Mouse (Mus musculus): Measurements from ENCODE around the gene Fbxl19. TPM values are rescaled to one million over a fixed set of nuclear protein-coding genes. Genes with fewer than 3 reads are reported as not detected.

Gene Fbxl19
- polyA plus RNA-seq, 1 experiment from 2014 or later: 9.1 TPM

DNA sequence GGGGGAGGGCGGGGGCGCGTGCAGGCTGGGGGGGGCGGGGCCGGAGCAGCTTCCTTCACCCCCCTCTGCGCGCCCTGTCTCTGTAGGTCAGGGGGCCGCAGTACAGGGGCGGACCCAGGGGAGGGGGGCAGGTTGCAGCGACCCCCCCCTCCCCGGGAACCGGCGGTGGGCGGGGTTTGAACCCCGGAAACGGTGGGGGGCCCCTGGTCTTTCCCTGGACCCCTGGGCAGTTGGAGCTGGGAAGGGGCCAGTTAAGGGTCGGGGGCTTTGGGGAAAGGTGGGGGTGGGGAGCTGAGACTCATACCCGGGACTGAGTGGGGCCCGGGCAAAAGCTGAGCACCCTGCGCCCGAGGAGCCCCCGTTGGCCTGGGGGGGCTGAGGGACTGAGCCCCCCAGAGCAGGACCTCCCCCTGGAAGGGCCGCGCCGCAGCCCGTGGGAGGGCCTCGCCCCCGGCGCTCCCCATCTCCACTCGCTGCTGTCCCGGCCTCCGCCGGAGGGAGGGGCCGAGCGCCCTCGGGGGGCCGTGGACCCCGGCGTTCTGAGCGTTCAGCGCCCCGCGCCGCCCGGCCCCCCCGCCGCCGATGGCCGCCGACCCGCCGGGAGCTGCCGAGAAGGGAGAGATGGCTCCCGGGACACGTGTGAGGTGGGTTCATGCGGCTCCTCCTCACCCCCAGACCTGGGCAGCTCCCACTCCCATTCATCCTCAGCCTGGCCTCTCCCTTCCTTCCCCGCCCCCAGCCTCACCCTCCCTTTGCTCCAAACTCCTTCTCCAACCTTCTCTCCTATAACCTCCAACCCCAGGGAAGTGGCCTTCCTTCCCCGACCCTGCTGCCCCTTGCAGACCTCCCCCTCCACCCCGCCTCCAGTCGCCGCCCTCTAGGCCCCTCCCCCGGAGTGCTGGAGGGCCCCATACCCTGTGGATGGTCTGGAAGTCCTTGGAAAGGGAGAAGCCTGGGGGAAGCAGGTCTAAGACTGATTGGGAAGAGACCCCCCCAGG, 2.5 kb downstream of the Fbxl19 start:
- Histone ChIP-seq H3K4me3 (ENCODE audit: low read depth, low read length) (peak overlapping the region; percentile 70), H3K36me3 (ENCODE audit: control insufficient read depth, insufficient read depth, low read length) (peaks cover 29% of the 10 kb centered on the region), H3K9me3 (ENCODE audit: control insufficient read depth, low read length) (no peaks in the 10 kb centered on the region), H3K27me3 (ENCODE audit: control insufficient read depth, insufficient read depth, low read length) (no peaks in the 10 kb centered on the region), H3K4me1 (ENCODE audit: control insufficient read depth, insufficient read depth, low read length) (peaks cover 10% of the 10 kb centered on the region), H3K4me2 (ENCODE audit: low read depth, low read length) (peak overlapping the region; percentile 89), H3K9ac (replicated peaks; ENCODE audit: low read depth, low read length) (peak overlapping the region; percentile 86), H3K27ac (ENCODE audit: low read depth, low read length) (peak overlapping the region; percentile 78)
- no peak for ATAC-seq (ENCODE audit: low read depth)
- under 1% methylated on average over 37 of the region's 62 CpGs for WGBS

DNA sequence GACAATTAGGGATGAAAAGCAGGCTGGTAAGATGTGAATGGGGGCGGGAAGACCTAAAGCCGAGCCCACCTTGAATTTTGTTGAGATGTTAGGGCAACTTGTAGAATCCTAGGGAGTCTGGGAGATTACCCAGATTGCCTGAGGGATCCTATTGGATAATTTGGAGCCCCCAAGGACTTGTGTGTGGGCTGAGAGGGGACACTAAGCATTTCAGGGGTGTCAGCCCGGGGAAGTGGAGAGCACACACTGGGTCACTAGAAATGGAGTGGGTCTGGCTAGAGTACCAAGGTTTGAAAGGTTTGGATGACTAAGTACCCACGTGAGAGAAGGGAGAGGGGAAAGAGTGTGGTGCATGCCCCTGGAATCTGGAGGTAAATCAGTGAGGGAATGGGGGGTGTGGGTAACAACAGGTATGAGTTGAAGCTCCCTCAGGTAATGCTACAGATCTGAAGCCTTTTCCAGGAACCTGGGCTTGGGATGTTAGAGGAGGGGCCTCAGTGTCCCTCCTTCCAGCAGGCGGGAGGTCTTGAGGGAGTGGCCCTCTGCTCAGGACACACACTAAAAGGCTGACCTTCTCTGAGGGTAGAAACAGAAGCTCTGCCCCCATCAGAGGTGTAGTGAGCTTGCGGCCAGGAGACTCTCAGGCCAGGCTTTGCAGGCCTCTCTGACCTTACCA, 3.4 kb downstream of the Fbxl19 start:
- no peaks in the 10 kb centered on the region for H3K9me3 ChIP-seq (ENCODE audit: control insufficient read depth, low read length)
- H3K4me2 ChIP-seq (ENCODE audit: low read depth, low read length): peak overlapping the region; percentile 89
- H3K9ac ChIP-seq (replicated peaks; ENCODE audit: low read depth, low read length): peak overlapping the region; percentile 86; the same call in 1 of the 2 replicates
- peaks cover 10% of the 10 kb centered on the region for H3K4me1 ChIP-seq (ENCODE audit: control insufficient read depth, insufficient read depth, low read length)
- peaks cover 38% of the 10 kb centered on the region for H3K36me3 ChIP-seq (ENCODE audit: control insufficient read depth, insufficient read depth, low read length)
- H3K4me3 ChIP-seq (ENCODE audit: low read depth, low read length): peak overlapping the region; percentile 70
- H3K27ac ChIP-seq (ENCODE audit: low read depth, low read length): peak overlapping the region; percentile 78
- ATAC-seq (ENCODE audit: low read depth): no peak
- no peaks in the 10 kb centered on the region for H3K27me3 ChIP-seq (ENCODE audit: control insufficient read depth, insufficient read depth, low read length)
- WGBS: 43% methylated on average over 6 of the region's 6 CpGs

DNA sequence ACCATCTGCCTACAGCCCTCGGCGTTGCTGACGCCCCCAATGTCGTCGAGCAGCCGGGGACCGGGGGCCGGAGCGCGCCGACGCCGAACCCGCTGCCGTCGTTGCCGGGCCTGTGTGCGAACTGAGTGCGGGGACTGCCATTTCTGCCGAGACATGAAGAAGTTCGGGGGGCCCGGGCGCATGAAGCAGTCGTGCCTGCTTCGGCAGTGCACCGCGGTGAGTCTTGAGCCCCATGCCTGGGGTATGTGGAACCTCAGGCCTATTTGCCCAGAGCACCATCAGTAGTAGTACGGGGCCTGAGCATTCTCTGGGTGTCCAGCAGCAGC, 3.9 kb downstream of the Fbxl19 start:
- Histone ChIP-seq H3K9ac (replicated peaks; ENCODE audit: low read depth, low read length) (no peak overlapping the region), H3K36me3 (ENCODE audit: control insufficient read depth, insufficient read depth, low read length) (peaks cover 43% of the 10 kb centered on the region), H3K4me3 (ENCODE audit: low read depth, low read length) (peak overlapping the region; percentile 70), H3K27me3 (ENCODE audit: control insufficient read depth, insufficient read depth, low read length) (no peaks in the 10 kb centered on the region), H3K4me1 (ENCODE audit: control insufficient read depth, insufficient read depth, low read length) (peaks cover 12% of the 10 kb centered on the region), H3K9me3 (ENCODE audit: control insufficient read depth, low read length) (no peaks in the 10 kb centered on the region), H3K4me2 (ENCODE audit: low read depth, low read length) (peak overlapping the region; percentile 89; the same call in 1 of the 2 replicates), H3K27ac (ENCODE audit: low read depth, low read length) (no peak overlapping the region)
- WGBS: 91% methylated on average over 28 of the region's 28 CpGs
- no peak for ATAC-seq (ENCODE audit: low read depth)

DNA sequence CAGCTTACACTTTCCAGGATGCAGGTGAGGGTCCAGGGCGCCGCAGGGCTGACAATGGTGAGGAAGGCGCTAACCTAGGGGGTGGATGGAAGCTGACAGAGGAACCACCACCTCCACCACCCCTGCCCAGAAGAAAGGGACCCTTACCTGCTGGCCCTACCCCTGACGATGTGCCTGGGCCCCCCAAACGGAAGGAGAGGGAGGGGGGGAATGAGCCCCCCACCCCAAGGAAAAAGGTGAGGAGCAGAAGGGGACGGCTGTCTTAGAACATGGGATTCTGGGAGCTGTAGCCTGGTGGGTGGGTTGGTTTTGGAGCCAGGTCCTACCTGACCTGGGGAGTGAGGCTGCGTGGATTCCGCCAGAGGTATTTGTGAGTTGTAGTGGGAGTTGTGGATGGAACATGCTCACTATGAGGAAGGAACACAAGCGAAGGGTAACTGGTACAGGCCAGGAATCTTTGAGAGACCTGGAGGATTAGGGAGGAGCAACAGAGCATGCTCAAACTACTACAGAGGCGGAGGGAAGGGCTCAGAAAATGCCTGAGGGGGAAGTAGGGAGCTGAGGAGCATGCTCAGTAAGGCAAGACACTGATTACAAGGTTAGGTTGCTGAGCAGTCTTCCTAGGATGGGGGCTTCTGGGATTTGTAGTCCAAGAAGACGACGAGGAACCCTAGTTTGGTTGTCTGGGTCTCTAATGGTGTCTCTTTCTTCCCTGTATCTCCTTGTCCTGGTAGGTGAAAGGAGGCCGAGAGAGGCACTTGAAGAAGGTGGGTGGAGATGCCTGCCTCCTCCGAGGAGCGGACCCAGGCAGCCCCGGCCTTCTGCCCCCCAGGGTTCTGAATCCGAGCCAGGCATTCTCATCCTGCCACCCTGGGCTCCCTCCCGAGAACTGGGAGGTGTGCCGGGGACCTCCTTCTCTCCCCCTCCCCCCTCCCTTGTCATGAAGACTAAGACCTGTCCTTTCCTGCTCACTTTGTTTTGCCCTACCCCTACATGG, 6.1 kb downstream of the Fbxl19 start:
- no peaks in the 10 kb centered on the region for H3K9me3 ChIP-seq (ENCODE audit: control insufficient read depth, low read length)
- H3K36me3 ChIP-seq (ENCODE audit: control insufficient read depth, insufficient read depth, low read length): peaks cover 64% of the 10 kb centered on the region
- H3K27me3 ChIP-seq (ENCODE audit: control insufficient read depth, insufficient read depth, low read length): no peaks in the 10 kb centered on the region
- ATAC-seq (ENCODE audit: low read depth): no peak
- no peak overlapping the region for H3K9ac ChIP-seq (replicated peaks; ENCODE audit: low read depth, low read length)
- peaks cover 13% of the 10 kb centered on the region for H3K4me1 ChIP-seq (ENCODE audit: control insufficient read depth, insufficient read depth, low read length)
- 90% methylated on average over 18 of the region's 19 CpGs for WGBS
- H3K27ac ChIP-seq (ENCODE audit: low read depth, low read length): no peak overlapping the region
- H3K4me3 ChIP-seq (ENCODE audit: low read depth, low read length): no peak overlapping the region
- H3K4me2 ChIP-seq (ENCODE audit: low read depth, low read length): no peak overlapping the region

DNA sequence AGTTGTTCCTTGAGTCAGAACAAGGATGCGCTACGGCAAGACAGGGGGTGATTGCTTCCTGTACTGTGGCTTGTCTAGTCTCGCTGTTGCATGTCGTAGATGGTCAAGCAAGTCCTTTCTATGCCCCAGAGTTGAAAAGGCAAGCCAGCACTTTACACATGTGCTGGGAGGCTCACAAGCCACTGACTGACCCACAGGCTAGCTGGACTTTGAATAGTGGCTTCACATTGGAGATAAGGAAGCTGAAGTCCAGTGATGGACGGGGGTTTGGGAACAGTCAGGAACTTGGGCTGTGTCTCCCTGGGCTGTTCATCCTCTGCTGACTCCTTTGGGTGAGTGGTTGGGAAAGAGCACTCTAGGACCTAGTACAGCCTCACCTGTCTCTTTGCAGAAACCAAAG, 7.3 kb downstream of the Fbxl19 start:
- Histone ChIP-seq H3K4me3 (ENCODE audit: low read depth, low read length) (no peak overlapping the region), H3K4me1 (ENCODE audit: control insufficient read depth, insufficient read depth, low read length) (peaks cover 15% of the 10 kb centered on the region), H3K27me3 (ENCODE audit: control insufficient read depth, insufficient read depth, low read length) (no peaks in the 10 kb centered on the region), H3K4me2 (ENCODE audit: low read depth, low read length) (no peak overlapping the region), H3K27ac (ENCODE audit: low read depth, low read length) (no peak overlapping the region), H3K9ac (replicated peaks; ENCODE audit: low read depth, low read length) (no peak overlapping the region), H3K9me3 (ENCODE audit: control insufficient read depth, low read length) (no peaks in the 10 kb centered on the region), H3K36me3 (ENCODE audit: control insufficient read depth, insufficient read depth, low read length) (peaks cover 72% of the 10 kb centered on the region)
- 96% methylated on average over 5 of the region's 5 CpGs for WGBS
- ATAC-seq (ENCODE audit: low read depth): no peak

DNA sequence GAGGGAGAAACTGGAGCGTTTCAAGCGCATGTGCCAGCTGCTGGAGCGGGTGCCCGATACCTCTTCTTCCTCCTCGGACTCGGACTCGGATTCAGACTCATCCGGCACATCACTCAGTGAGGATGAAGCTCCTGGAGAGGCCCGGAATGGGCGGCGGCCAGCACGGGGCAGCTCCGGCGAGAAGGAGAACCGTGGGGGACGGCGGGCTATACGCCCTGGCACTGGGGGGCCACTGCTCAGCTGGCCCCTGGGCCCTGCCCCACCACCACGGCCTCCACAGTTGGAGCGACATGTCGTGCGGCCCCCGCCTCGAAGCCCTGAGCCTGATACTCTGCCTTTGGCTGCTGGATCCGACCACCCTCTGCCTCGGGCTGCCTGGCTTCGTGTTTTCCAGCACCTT, 7.7 kb downstream of the Fbxl19 start:
- no peak for ATAC-seq (ENCODE audit: low read depth)
- 97% methylated on average over 27 of the region's 27 CpGs for WGBS
- Histone ChIP-seq H3K27ac (ENCODE audit: low read depth, low read length) (no peak overlapping the region), H3K4me2 (ENCODE audit: low read depth, low read length) (no peak overlapping the region), H3K36me3 (ENCODE audit: control insufficient read depth, insufficient read depth, low read length) (peaks cover 76% of the 10 kb centered on the region), H3K4me1 (ENCODE audit: control insufficient read depth, insufficient read depth, low read length) (peaks cover 16% of the 10 kb centered on the region), H3K4me3 (ENCODE audit: low read depth, low read length) (no peak overlapping the region), H3K9me3 (ENCODE audit: control insufficient read depth, low read length) (no peaks in the 10 kb centered on the region), H3K9ac (replicated peaks; ENCODE audit: low read depth, low read length) (no peak overlapping the region), H3K27me3 (ENCODE audit: control insufficient read depth, insufficient read depth, low read length) (no peaks in the 10 kb centered on the region)

DNA sequence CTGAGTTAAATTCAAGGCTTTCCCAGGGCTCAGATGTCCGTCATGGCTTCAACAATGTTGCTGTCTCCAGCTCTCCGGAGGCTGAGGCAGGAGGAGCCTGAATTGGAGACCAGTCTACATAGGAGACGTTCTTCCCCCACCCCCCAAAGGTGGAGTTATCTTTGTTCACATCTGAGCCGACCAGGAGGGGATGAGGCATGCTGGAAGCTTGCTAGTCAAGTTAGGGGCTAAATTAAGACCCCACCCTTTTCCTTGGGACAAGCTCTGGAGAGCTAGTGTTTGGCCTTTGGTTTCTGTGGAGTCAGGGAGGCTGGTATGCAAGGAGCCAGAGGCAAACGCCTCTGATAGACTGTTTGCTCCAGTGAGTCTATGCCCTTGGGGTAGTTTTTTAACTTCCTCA, 8.8 kb downstream of the Fbxl19 start:
- H3K4me1 ChIP-seq (ENCODE audit: control insufficient read depth, insufficient read depth, low read length): 0 out of 2 replicates have a peak, but pooled peaks cover 6% of the 10 kb centered on the region
- H3K9me3 ChIP-seq (ENCODE audit: control insufficient read depth, low read length): no peaks in the 10 kb centered on the region
- H3K36me3 ChIP-seq (ENCODE audit: control insufficient read depth, insufficient read depth, low read length): peaks cover 83% of the 10 kb centered on the region
- no peaks in the 10 kb centered on the region for H3K27me3 ChIP-seq (ENCODE audit: control insufficient read depth, insufficient read depth, low read length)
- H3K9ac ChIP-seq (replicated peaks; ENCODE audit: low read depth, low read length): no peak overlapping the region
- H3K4me3 ChIP-seq (ENCODE audit: low read depth, low read length): no peak overlapping the region
- no peak for ATAC-seq (ENCODE audit: low read depth)
- H3K4me2 ChIP-seq (ENCODE audit: low read depth, low read length): no peak overlapping the region
- H3K27ac ChIP-seq (ENCODE audit: low read depth, low read length): no peak overlapping the region
- 77% methylated on average over 5 of the region's 5 CpGs for WGBS

DNA sequence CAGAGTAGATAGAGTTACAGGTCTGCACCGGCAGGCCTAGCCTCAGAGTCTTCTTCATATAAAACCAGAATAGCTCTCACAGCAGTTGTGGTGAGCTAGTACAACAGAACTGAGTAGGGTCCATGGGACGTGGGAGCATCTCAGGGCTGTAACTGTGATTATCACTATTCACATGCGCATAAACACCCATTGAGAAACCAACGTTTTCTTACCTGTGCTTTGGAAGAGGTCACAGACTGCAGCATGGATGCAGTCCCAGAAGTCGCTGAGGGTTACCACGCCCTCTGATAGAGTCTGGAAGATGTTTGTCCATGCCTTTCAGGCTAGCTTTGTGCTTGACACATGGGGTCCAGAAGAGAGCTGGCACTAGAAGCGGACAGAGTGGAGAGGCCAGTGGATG, 9.4 kb downstream of the Fbxl19 start:
- H3K9ac ChIP-seq (replicated peaks; ENCODE audit: low read depth, low read length): 0 out of 2 replicates have a peak overlapping the region, but pooled peaks have one; percentile 12
- 0 out of 2 replicates have a peak, but pooled peaks cover 6% of the 10 kb centered on the region for H3K4me1 ChIP-seq (ENCODE audit: control insufficient read depth, insufficient read depth, low read length)
- no peak overlapping the region for H3K4me3 ChIP-seq (ENCODE audit: low read depth, low read length)
- H3K36me3 ChIP-seq (ENCODE audit: control insufficient read depth, insufficient read depth, low read length): peaks cover 86% of the 10 kb centered on the region
- 87% methylated on average over 7 of the region's 7 CpGs for WGBS
- no peaks in the 10 kb centered on the region for H3K27me3 ChIP-seq (ENCODE audit: control insufficient read depth, insufficient read depth, low read length)
- ATAC-seq (ENCODE audit: low read depth): no peak
- no peak overlapping the region for H3K4me2 ChIP-seq (ENCODE audit: low read depth, low read length)
- H3K27ac ChIP-seq (ENCODE audit: low read depth, low read length): no peak overlapping the region
- no peaks in the 10 kb centered on the region for H3K9me3 ChIP-seq (ENCODE audit: control insufficient read depth, low read length)
